ENCODE assay signal across 9 mouse cellular contexts in genomic region chr7:101231458-101231857, GRCm38 (mm10).
DNase-seq lines count a peak whose midpoint lies in the region; ATAC-seq and TF ChIP-seq lines count a peak whose summit lies in the region.
"Had no signal": no experiment of that assay in that cellular context is flagged by ENCODE, and none has a peak within 500 bp of the region (broad histone marks: within the 10 kb centered on the region; RNA-seq: fewer than 3 reads in every experiment).

No protein-coding gene starts in this region.

- H3K36me3 ChIP-seq in hindbrain, postnatal 0 days (ENCODE audit: insufficient read depth, low read length), result no peaks in the 10 kb centered on the region
- no peaks in the 10 kb centered on the region for H3K36me3 ChIP-seq in hindbrain, embryonic 16.5 days (ENCODE audit: control insufficient read depth, insufficient read depth, low read length)
- H3K36me3 ChIP-seq in midbrain, postnatal 0 days (ENCODE audit: insufficient read depth, low read length), result no peaks in the 10 kb centered on the region
- no peaks in the 10 kb centered on the region for H3K36me3 ChIP-seq in midbrain, embryonic 16.5 days (ENCODE audit: control insufficient read depth, insufficient read depth, low read length)
- peaks cover 5% of the 10 kb centered on the region; the same call in 1 of the 2 replicates for H3K36me3 ChIP-seq in splenic B cell, adult 2 months (ENCODE audit: control insufficient read depth, insufficient read depth, low read length, poor library complexity, severe bottlenecking)
- peaks cover 5% of the 10 kb centered on the region; the same call in 1 of the 2 replicates for H3K36me3 ChIP-seq in thymus, adult 2 months (ENCODE audit: control insufficient read depth, insufficient read depth, low read length)
- no peaks in the 10 kb centered on the region for H3K36me3 ChIP-seq in midbrain, embryonic 15.5 days (replicated peaks)
- H3K36me3 ChIP-seq: stomach, embryonic 15.5 days had no signal

- no peak overlapping the region for H3K27ac ChIP-seq in hindbrain, postnatal 0 days
- H3K27ac ChIP-seq in hindbrain, embryonic 16.5 days (ENCODE audit: low read depth, low read length), result no peak overlapping the region
- no peak overlapping the region for H3K27ac ChIP-seq in midbrain, postnatal 0 days (ENCODE audit: low read depth, low read length)
- H3K27ac ChIP-seq in midbrain, embryonic 16.5 days (ENCODE audit: low read length), result no peak overlapping the region
- H3K27ac ChIP-seq in thymus, adult 2 months (ENCODE audit: control insufficient read depth, insufficient read depth, low read length), result no peak overlapping the region
- H3K27ac ChIP-seq in midbrain, embryonic 15.5 days, result no peak overlapping the region
- H3K27ac ChIP-seq: stomach, embryonic 15.5 days had no signal

- no peaks in the 10 kb centered on the region for H3K4me1 ChIP-seq in hindbrain, postnatal 0 days (ENCODE audit: insufficient read depth, low read length)
- no peaks in the 10 kb centered on the region; the same call in 1 of the 2 replicates for H3K4me1 ChIP-seq in hindbrain, embryonic 16.5 days (ENCODE audit: control insufficient read depth, insufficient read depth, low read depth, low read length)
- H3K4me1 ChIP-seq in midbrain, postnatal 0 days (ENCODE audit: insufficient read depth, low read length), result no peaks in the 10 kb centered on the region
- H3K4me1 ChIP-seq in midbrain, embryonic 16.5 days (ENCODE audit: control insufficient read depth, insufficient read depth, low read length), result peaks cover 3% of the 10 kb centered on the region
- no peaks in the 10 kb centered on the region for H3K4me1 ChIP-seq in thymus, adult 2 months (replicated peaks; ENCODE audit: control insufficient read depth, insufficient read depth, low read length)
- H3K4me1 ChIP-seq in midbrain, embryonic 15.5 days, result no peaks in the 10 kb centered on the region
- H3K4me1 ChIP-seq: stomach, embryonic 15.5 days had no signal

- no peak overlapping the region for H3K4me2 ChIP-seq in hindbrain, postnatal 0 days (ENCODE audit: low read depth, low read length)
- H3K4me2 ChIP-seq in hindbrain, embryonic 16.5 days (ENCODE audit: low read length), result no peak overlapping the region
- H3K4me2 ChIP-seq in midbrain, postnatal 0 days (ENCODE audit: low read depth, low read length, poor library complexity, severe bottlenecking), result no peak overlapping the region
- H3K4me2 ChIP-seq in midbrain, embryonic 16.5 days (ENCODE audit: low read length), result no peak overlapping the region
- no peak overlapping the region for H3K4me2 ChIP-seq in midbrain, embryonic 15.5 days
- H3K4me2 ChIP-seq: stomach, embryonic 15.5 days had no signal

- H3K9ac ChIP-seq in hindbrain, postnatal 0 days (replicated peaks; ENCODE audit: low read length), result no peak overlapping the region
- H3K9ac ChIP-seq in hindbrain, embryonic 16.5 days (ENCODE audit: low read depth, low read length), result no peak overlapping the region
- no peak overlapping the region for H3K9ac ChIP-seq in midbrain, postnatal 0 days (replicated peaks; ENCODE audit: low read length, poor library complexity, severe bottlenecking)
- H3K9ac ChIP-seq in midbrain, embryonic 16.5 days (ENCODE audit: low read depth, low read length), result no peak overlapping the region
- no peak overlapping the region for H3K9ac ChIP-seq in midbrain, embryonic 15.5 days
- H3K9ac ChIP-seq: stomach, embryonic 15.5 days had no signal

- peak; percentile 59 for TF ChIP-seq CTCF in hindbrain, postnatal 0 days (IDR thresholded peaks at IDR 0.05; ENCODE audit: low read depth)
- peak; percentile 72 for TF ChIP-seq CTCF in midbrain, postnatal 0 days (IDR thresholded peaks at IDR 0.05)
- TF ChIP-seq CTCF in thymus, adult 2 months (IDR thresholded peaks at IDR 0.05; ENCODE audit: borderline replicate concordance, control insufficient read depth, extremely low read depth, insufficient read depth, low read length, poor library complexity), result no peak

- DNase-seq in hindbrain, postnatal 0 days (ENCODE audit: low spot score), result peak; percentile 77
- DNase-seq in midbrain, postnatal 0 days (ENCODE audit: low spot score), result peak; percentile 50
- peak; percentile 48 for DNase-seq in c-Kit-positive CD71-negative TER-119-negative erythroid progenitor cells, embryonic 14.5 days (ENCODE audit: low read depth)
- DNase-seq in splenic B cell, adult 2 months (ENCODE audit: low read depth, low spot score), result peak; percentile 78
- no peak for DNase-seq in thymus, adult 2 months

- WGBS in hindbrain, postnatal 0 days, result 20% methylated on average over 2 of the region's 2 CpGs
- WGBS in hindbrain, embryonic 16.5 days, result 44% methylated on average over 2 of the region's 2 CpGs
- 32% methylated on average over 2 of the region's 2 CpGs for WGBS in midbrain, postnatal 0 days
- WGBS in midbrain, embryonic 16.5 days, result 34% methylated on average over 2 of the region's 2 CpGs
- WGBS in thymus, adult 2 months, result 68% methylated on average over 2 of the region's 2 CpGs
- 52% methylated on average over 1 of the region's 2 CpGs for WGBS in midbrain, embryonic 15.5 days

- no peak for TF ChIP-seq POLR2A in thymus, adult 2 months (IDR thresholded peaks at IDR 0.05; ENCODE audit: control insufficient read depth, extremely low read depth, insufficient read depth, low read length, poor library complexity)

- H3K9me3 ChIP-seq in hindbrain, postnatal 0 days (ENCODE audit: low read length), result no peaks in the 10 kb centered on the region
- no peaks in the 10 kb centered on the region for H3K9me3 ChIP-seq in hindbrain, embryonic 16.5 days (ENCODE audit: control insufficient read depth, low read length)
- no peaks in the 10 kb centered on the region for H3K9me3 ChIP-seq in midbrain, postnatal 0 days (ENCODE audit: low read length)
- no peaks in the 10 kb centered on the region for H3K9me3 ChIP-seq in midbrain, embryonic 16.5 days (replicated peaks; ENCODE audit: control insufficient read depth, low read length, poor library complexity, severe bottlenecking)
- H3K9me3 ChIP-seq in midbrain, embryonic 15.5 days, result no peaks in the 10 kb centered on the region
- H3K9me3 ChIP-seq: stomach, embryonic 15.5 days had no signal

- ATAC-seq in hindbrain, postnatal 0 days, result no peak
- no peak for ATAC-seq in hindbrain, embryonic 16.5 days
- no peak for ATAC-seq in midbrain, postnatal 0 days (ENCODE audit: low FRiP score)
- ATAC-seq in midbrain, embryonic 16.5 days, result no peak
- no peak for ATAC-seq in midbrain, embryonic 15.5 days (replicated peaks)

- no peaks in the 10 kb centered on the region for H3K27me3 ChIP-seq in hindbrain, postnatal 0 days (ENCODE audit: insufficient read depth, low read length)
- H3K27me3 ChIP-seq in hindbrain, embryonic 16.5 days (replicated peaks; ENCODE audit: control insufficient read depth, insufficient read depth, low read length), result no peaks in the 10 kb centered on the region
- H3K27me3 ChIP-seq in midbrain, postnatal 0 days (ENCODE audit: insufficient read depth, low read length), result no peaks in the 10 kb centered on the region
- no peaks in the 10 kb centered on the region for H3K27me3 ChIP-seq in midbrain, embryonic 16.5 days (ENCODE audit: control insufficient read depth, insufficient read depth, low read depth, low read length)
- no peaks in the 10 kb centered on the region for H3K27me3 ChIP-seq in splenic B cell, adult 2 months (ENCODE audit: control insufficient read depth, insufficient read depth, low read length, poor library complexity, severe bottlenecking)
- no peaks in the 10 kb centered on the region for H3K27me3 ChIP-seq in thymus, adult 2 months (ENCODE audit: control insufficient read depth, insufficient read depth, low read length)
- no peaks in the 10 kb centered on the region for H3K27me3 ChIP-seq in midbrain, embryonic 15.5 days (replicated peaks)
- H3K27me3 ChIP-seq: stomach, embryonic 15.5 days had no signal

- no peak overlapping the region for H3K4me3 ChIP-seq in hindbrain, postnatal 0 days (ENCODE audit: low read length)
- no peak overlapping the region for H3K4me3 ChIP-seq in hindbrain, embryonic 16.5 days (ENCODE audit: low read length)
- H3K4me3 ChIP-seq in midbrain, postnatal 0 days (ENCODE audit: low read depth, low read length), result no peak overlapping the region
- no peak overlapping the region for H3K4me3 ChIP-seq in midbrain, embryonic 16.5 days (ENCODE audit: low read depth, low read length)
- H3K4me3 ChIP-seq in thymus, adult 2 months (ENCODE audit: control insufficient read depth, insufficient read depth, low read length), result no peak overlapping the region
- H3K4me3 ChIP-seq in midbrain, embryonic 15.5 days, result no peak overlapping the region
- H3K4me3 ChIP-seq: stomach, embryonic 15.5 days had no signal
